Mouse (Mus musculus) monocyte, adult 5-6 weeks (primary cell): ENCODE measurements at regions not wholly inside any gene's neighbourhood (a gene's known extent, or its start where the extent isn't known, plus 50 kb on each side); places are given as distances from the start of the nearest gene placed in this dataset.

Experiments
- ATAC-seq: fragments of 153-309, 156-312 bp; replicated peaks from 2 replicates; pipeline ENCODE4 v1.8.0; 2017; ENCODE audit warnings: mild to moderate bottlenecking; ENCODE audit not compliant: low TSS enrichment, insufficient number of reproducible peaks, severe bottlenecking, poor library complexity, low FRiP score

DNA sequence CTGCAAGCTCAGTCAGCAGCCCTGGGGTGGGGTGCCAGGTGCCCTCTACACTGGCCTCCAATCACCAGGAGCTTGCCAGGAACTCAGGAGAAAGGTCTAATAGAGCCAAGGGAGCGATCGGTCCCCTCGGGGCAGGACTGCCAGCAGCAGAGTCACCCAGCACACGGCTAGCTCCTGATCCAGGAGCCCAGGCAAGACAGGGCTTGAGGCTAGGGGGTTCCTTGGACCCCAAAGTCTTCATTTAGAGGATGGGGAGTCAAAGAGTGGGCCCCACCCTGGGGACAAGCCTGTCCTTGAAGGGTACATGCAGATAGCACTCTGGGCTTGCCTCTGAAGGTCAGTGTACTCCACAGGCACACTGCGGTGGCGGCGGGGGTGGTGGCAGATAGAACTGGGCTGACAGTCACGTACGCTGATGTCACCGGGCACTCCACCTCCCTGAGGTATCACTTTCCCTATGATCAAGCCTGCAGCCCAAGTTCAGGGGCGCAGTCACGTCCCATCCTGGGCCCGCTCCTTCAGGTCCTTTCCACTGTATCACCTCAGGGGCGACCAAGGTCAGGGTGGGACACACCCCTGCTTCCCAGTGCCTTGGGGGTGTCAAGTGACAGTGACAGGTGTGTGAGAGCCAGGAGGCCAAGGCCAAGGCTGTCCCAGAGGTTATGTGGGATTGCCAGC lies 114.2 kb upstream of the 1600014C23Rik start:
- ATAC-seq = no peak

- no peak for ATAC-seq
Measured at GRCm38 (mm10) chr17:45845832-45846231, 112.2 kb upstream of the 1600014C23Rik start.

DNA sequence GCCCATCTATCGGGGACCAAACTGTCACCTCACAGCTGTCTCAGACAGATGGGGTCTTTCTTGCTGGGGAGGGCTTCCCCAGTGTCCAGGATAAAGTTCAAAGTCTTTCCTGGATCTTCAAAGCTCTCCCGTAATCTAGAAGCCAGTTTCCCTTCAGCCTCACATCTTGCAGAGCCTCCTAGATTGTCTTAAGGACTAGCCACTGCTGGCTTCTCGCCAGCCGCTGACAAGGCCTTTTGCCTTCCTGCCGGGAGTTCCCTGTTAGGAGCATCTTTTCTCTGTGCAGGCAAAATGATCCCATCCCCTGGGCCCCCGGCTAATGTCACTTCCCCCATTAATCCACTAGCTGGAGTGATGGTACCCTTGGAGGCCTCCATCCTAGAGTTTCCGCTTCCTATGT lies 103.1 kb upstream of the 1600014C23Rik start:
- ATAC-seq = no peak

DNA sequence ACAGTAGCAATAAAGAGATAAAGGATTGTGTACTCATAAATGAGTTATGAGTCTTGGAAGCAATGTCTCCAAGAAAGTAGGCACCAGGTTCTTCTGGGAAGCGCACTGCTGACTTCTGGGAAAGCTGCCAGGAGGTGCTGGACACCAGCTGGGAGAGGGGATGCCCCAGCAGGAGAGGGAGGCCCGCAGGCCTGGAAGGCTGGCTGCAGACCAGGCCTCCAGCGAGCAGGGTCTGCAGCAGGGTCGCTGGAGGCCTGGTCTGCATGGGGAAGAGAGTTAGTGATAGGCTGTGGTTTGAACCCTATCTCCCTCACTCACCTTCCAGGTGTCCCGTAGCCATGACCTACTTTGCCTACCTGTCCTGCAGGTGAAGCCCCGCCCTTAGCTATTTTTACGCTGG lies 102.6 kb upstream of the 1600014C23Rik start:
- no peak for ATAC-seq

GRCm38 (mm10) chr17:45834518-45835071 lies 101.0 kb upstream of the 1600014C23Rik start:
- no peak for ATAC-seq

DNA sequence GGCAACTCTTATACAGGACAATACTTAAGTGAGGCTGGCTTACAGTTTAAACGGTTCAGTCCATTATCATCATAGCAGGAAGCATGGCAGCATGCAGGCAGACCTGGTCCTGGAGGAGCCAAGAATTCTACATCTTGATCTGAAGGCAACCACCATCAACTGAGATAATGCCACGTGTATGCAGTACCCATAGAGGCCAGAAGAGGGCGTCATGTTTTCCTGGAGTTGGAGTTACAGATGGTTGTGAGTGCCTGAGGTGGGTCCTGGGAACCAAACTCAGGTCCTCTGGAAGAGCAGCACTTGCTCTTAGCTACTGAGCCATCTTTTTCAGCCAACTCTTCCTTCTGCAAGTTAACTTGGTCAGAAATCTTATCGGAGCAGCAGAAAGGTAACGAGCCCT lies 96.7 kb upstream of the 1600014C23Rik start:
- ATAC-seq = no peak

GRCm38 (mm10) chr17:45829571-45829970 lies 95.9 kb upstream of the 1600014C23Rik start:
- ATAC-seq = no peak

DNA sequence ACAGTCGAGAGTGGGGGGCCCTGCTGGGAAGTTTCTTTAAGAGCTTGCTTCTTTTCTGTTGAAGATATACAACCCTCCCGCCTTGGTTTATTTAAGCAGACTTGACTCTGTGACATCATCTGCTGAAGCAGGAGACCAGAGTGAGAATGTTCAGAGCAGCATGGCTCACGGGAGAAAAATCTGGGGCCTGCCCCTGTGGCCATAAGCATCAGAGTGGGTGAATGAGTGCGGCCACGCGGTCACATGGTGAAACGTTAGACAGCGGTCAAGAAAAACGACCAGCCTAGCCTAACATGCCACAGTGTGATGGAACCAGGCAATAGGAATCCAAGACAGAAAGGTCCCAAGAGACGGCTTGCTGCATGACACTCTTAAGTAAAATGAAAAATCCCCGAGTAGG lies 95.2 kb upstream of the 1600014C23Rik start:
- no peak for ATAC-seq

- ATAC-seq = no peak
Measured at GRCm38 (mm10) chr17:45828284-45828824, 94.7 kb upstream of the 1600014C23Rik start.

- no peak for ATAC-seq
Measured at GRCm38 (mm10) chr17:45824977-45825376, 91.3 kb upstream of the 1600014C23Rik start.

GRCm38 (mm10) chr17:45823501-45823900 lies 89.9 kb upstream of the 1600014C23Rik start:
- no peak for ATAC-seq

- ATAC-seq = no peak
Measured at GRCm38 (mm10) chr17:45822427-45822826, 88.8 kb upstream of the 1600014C23Rik start.

- no peak for ATAC-seq
Measured at GRCm38 (mm10) chr17:45821356-45821755, 87.7 kb upstream of the 1600014C23Rik start.

DNA sequence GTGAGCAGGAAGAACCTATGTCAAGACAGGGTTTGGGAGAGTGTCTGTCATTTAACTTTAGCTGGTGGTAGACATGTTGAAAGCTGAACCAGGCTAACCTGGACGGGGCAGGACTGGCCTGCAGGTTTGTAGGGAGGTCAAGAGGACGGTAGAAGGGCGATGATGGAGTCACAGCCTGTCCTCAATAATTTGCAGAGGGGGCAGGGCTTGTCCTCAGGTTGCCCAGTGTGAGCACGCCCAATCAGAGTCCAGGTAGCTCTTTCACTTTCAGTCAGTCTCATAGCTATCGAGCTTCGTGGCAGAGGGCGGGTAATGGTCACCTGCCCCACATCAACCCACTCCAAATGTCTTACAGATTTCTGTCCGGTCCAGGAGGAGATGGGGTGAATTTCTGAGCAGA lies 85.5 kb upstream of the 1600014C23Rik start:
- no peak for ATAC-seq

- no peak for ATAC-seq
Measured at GRCm38 (mm10) chr17:45816566-45816965, 82.9 kb upstream of the 1600014C23Rik start.

- no peak for ATAC-seq
Measured at GRCm38 (mm10) chr17:45815833-45816232, 82.2 kb upstream of the 1600014C23Rik start.

- ATAC-seq = no peak
Measured at GRCm38 (mm10) chr17:45815341-45815740, 81.7 kb upstream of the 1600014C23Rik start.

DNA sequence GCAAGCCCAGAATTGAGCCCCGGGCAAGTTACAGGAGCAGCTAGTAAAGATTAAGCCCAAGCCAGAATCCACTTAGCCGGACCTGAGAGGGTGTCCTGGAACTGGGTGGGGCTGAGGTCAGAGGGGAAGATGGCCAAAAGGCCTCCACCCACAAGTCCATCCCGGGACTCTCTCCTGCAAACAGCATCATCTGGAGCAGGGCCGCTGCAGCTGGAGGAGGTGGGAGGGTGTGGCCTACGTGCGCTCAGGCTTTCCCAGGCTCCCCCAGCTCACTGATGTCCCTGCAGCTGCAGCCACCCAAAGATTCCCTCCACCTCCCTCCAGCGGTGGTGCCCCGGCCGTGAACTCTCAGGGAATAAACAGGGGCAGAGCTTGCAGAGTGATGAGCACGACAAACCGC lies 80.9 kb upstream of the 1600014C23Rik start:
- ATAC-seq = no peak

GRCm38 (mm10) chr17:45813956-45814355 lies 80.3 kb upstream of the 1600014C23Rik start:
- ATAC-seq = no peak

DNA sequence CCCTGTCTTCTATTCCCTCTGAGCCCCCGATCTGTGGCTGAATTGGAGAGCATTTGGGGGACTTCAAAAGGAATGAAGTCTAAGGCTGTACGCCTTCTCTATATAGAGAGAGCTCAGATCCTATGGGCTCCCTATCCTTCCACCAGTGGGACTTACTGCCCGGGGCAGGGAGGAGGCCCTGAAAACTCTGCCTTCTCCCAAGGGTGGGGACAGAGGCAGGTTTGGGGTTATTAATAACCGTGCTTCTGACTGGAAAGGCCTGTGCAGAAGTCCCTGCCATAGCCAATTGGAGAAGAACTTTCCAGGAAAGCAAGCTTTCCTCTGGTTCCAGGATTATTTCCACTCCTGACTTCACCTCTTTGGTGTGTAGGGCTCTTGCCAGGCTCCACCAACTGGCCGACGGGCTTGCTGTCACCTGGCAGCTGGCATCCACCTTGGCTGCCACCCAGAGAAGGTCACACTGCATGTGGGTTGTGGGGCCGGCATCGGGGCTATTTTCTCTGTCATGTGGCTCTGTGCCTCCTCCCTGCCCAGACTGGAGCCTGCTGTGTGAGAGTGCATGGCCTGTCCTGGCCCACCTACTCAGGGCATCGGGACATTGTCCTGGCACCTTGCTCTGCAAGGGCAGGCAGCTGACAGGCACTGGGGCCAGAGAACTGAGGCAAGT lies 78.8 kb upstream of the 1600014C23Rik start:
- no peak for ATAC-seq
